Mouse (Mus musculus) hematopoietic stem cell, adult 5-6 weeks (primary cell): ENCODE data around the gene Zfp629. TPM values are rescaled to one million over a fixed set of nuclear protein-coding genes. Genes with fewer than 3 reads are reported as not detected.

Experiments
- ATAC-seq, 2 experiments: fragments of 125-278 bp in 1 of 2; replicated peaks in 1 of 2; 2 replicates each; pipeline ENCODE4 v1.8.0; 2016 to 2017; ENCODE audit warnings: inconsistent platforms in 2 of 2, mild to moderate bottlenecking in 2 of 2, moderate number of reproducible peaks in 2 of 2, low read depth in 1 of 2, moderate TSS enrichment in 1 of 2; ENCODE audit not compliant: low FRiP score in 2 of 2, poor library complexity in 2 of 2, severe bottlenecking in 2 of 2, insufficient read depth in 1 of 2, low TSS enrichment in 1 of 2
- total RNA-seq: library from RNA; stranded (forward); fragments of 172-1452, 232-1000 nt; gene quantifications from 2 replicates; pipeline ENCODE4 v1.2.3, GENCODE M21; 2017

Gene Zfp629
- total RNA-seq, 1 experiment from 2014 or later = 16.8 TPM

- ATAC-seq = peak; percentile 93 to 94
These were observed 27.4 kb downstream of the Zfp629 start, which contains the start of the genes Ccdc189 and Rnf40 for GRCm38 (mm10) chr7:127588011-127588871. Gene Ccdc189, minus strand, starts transcription at chr7:127588595. Gene Rnf40, plus strand, starts transcription at chr7:127588767.

GRCm38 (mm10) chr7:127587196-127587595 is 28.4 kb downstream of the Zfp629 start:
- no peak for ATAC-seq

GRCm38 (mm10) chr7:127586149-127586548 is 29.4 kb downstream of the Zfp629 start:
- ATAC-seq = no peak

- peak; percentile 5 to 19; a peak in 1 of 4 replicates for ATAC-seq
These were observed 30.6 kb downstream of the Zfp629 start for GRCm38 (mm10) chr7:127585031-127585430.

- no peak for ATAC-seq
These were observed 32.3 kb downstream of the Zfp629 start for GRCm38 (mm10) chr7:127583260-127583659.

- no peak for ATAC-seq
These were observed 41.5 kb downstream of the Zfp629 start for GRCm38 (mm10) chr7:127574115-127574514.

GRCm38 (mm10) chr7:127573503-127574008 is 42.0 kb downstream of the Zfp629 start:
- no peak for ATAC-seq

GRCm38 (mm10) chr7:127572895-127573471 is 42.6 kb downstream of the Zfp629 start, which contains the start of gene Phkg2:
Gene Phkg2, plus strand, starts transcription at chr7:127573340.
- ATAC-seq = peak; percentile 97 to 100

GRCm38 (mm10) chr7:127564381-127565150 is 51.0 kb downstream of the Zfp629 start:
- ATAC-seq = no peak

- no peak for ATAC-seq
These were observed 54.2 kb downstream of the Zfp629 start, which contains the start of gene Tmem265 for GRCm38 (mm10) chr7:127561340-127561858. Gene Tmem265, plus strand, starts transcription at chr7:127561390.

- ATAC-seq = no peak
These were observed 55.0 kb downstream of the Zfp629 start for GRCm38 (mm10) chr7:127560580-127560979.

Other genes starting within 250 kb of the Zfp629 start
- 6.8 TPM in 2 replicates for gene Zfp747, start 239.7 kb downstream of the Zfp629 start, total RNA-seq
- 7.4 and 7.8 TPM in 2 replicates for gene 9130019O22Rik, start 228.6 kb downstream of the Zfp629 start, total RNA-seq
- gene E430018J23Rik, start 222.2 kb downstream of the Zfp629 start, total RNA-seq = 7.4 and 8.1 TPM in 2 replicates
- gene Zfp764, start 209.0 kb downstream of the Zfp629 start, total RNA-seq = 13.1 and 13.9 TPM in 2 replicates
- 3.7 and 11.5 TPM in 2 replicates for gene Zfp688, start 193.7 kb downstream of the Zfp629 start, total RNA-seq
- gene Zfp689, start 166.6 kb downstream of the Zfp629 start, total RNA-seq = 3.1 and 4.3 TPM in 2 replicates
- 23.6 and 29.6 TPM in 2 replicates for gene Prr14, start 156.2 kb downstream of the Zfp629 start, total RNA-seq
- 15.2 and 27.3 TPM in 2 replicates for gene Fbrs, start 136.6 kb downstream of the Zfp629 start, total RNA-seq
- gene Srcap, start 103.8 kb downstream of the Zfp629 start, total RNA-seq = 24.2 and 38.4 TPM in 2 replicates
- 8.9 and 9.1 TPM in 2 replicates for gene Gm42715, start 96.2 kb downstream of the Zfp629 start, total RNA-seq
- gene Tmem265, start 54.4 kb downstream of the Zfp629 start, total RNA-seq = 0.65 and 9.4 TPM in 2 replicates
- 35.7 and 51.0 TPM in 2 replicates for gene Phkg2, start 42.5 kb downstream of the Zfp629 start, total RNA-seq
- 3.6 and 8.4 TPM in 2 replicates for gene Ccdc189, start 27.2 kb downstream of the Zfp629 start, total RNA-seq
- gene Rnf40, start 27.0 kb downstream of the Zfp629 start, total RNA-seq = 52.4 and 54.8 TPM in 2 replicates
- 60.5 and 72.0 TPM in 2 replicates for gene Bcl7c, start 93.1 kb upstream of the Zfp629 start, total RNA-seq
- 1.3 and 7.7 TPM in 2 replicates for gene Ctf1, start 96.9 kb upstream of the Zfp629 start, total RNA-seq
- gene Ctf2, start 116.4 kb upstream of the Zfp629 start, total RNA-seq = not detected in 2 replicates
- 15.1 and 18.5 TPM in 2 replicates for gene Fbxl19, start 128.7 kb upstream of the Zfp629 start, total RNA-seq
- 25.3 and 34.4 TPM in 2 replicates for gene Orai3, start 154.0 kb upstream of the Zfp629 start, total RNA-seq
- gene Setd1a, start 160.9 kb upstream of the Zfp629 start, total RNA-seq = 12.4 and 15.2 TPM in 2 replicates
- gene Gm49388, start 169.8 kb upstream of the Zfp629 start, total RNA-seq = not detected in 2 replicates
- gene Hsd3b7, start 184.8 kb upstream of the Zfp629 start, total RNA-seq = 30.2 and 35.6 TPM in 2 replicates
- 47.1 and 82.4 TPM in 2 replicates for gene Stx4a, start 208.5 kb upstream of the Zfp629 start, total RNA-seq
- gene Stx1b, start 208.8 kb upstream of the Zfp629 start, total RNA-seq = 0.40 and 1.6 TPM in 2 replicates